Mouse (Mus musculus): ENCODE results near the gene Lipa.

DNA sequence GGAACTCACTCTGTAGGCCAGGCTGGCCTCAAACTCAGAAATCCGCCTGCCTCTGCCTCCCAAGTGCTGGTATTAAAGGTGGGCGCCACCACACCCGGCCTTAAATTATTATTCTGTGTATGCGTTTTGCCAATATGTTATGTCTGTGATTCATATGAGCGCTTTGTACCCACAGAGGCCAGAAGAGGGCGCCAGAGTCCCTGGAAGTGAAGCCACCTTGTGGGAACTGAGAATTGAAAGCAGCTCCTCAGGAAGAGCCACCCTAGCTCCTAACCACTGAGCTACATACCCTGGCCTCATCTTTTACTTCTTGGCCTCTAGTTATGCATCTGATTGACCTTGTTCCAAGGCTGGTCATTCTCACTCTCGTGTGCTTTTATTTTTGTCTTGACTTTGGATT lies 20.7 kb upstream of the Lipa start:
- TF ChIP-seq ETS1 (conservative IDR thresholded peaks at IDR 0.05; ENCODE audit: low read depth, low read length) (no peak), MAX (IDR thresholded peaks at IDR 0.05; ENCODE audit: low read length) (no peak), CHD1 (IDR thresholded peaks at IDR 0.05; ENCODE audit: low read depth, low read length) (no peak), EP300 (IDR thresholded peaks at IDR 0.05; ENCODE audit: low read length) (no peak), ZC3H11A (IDR thresholded peaks at IDR 0.05; ENCODE audit: low read depth, low read length) (0 out of 2 replicates have a peak, but pooled peaks have one; percentile 3)
